Mouse (Mus musculus): ENCODE data around the gene Clcn1. TPM values are rescaled to one million over a fixed set of nuclear protein-coding genes. Genes with fewer than 3 reads are reported as not detected.

Clcn1 gene
- total and polyA plus RNA-seq, 2 experiments from 2014 or later: 0.95 to 2.0 TPM

GRCm38 (mm10) chr6:42349006-42349425 lies 62.5 kb downstream of the Clcn1 start:
- Histone ChIP-seq H3K4me2 (ENCODE audit: low read depth, low read length) (peak overlapping the region; percentile 84), H3K9me3 (ENCODE audit: low read length) (no peaks in the 10 kb centered on the region), H3K36me3 (ENCODE audit: insufficient read depth, low read length) (no peaks in the 10 kb centered on the region), H3K4me1 (ENCODE audit: insufficient read depth, low read length) (peaks cover 16% of the 10 kb centered on the region), H3K27ac (peak overlapping the region; percentile 89), H3K9ac (replicated peaks; ENCODE audit: low read length) (peak overlapping the region; percentile 69), H3K4me3 (ENCODE audit: low read length) (peak overlapping the region; percentile 62), H3K27me3 (ENCODE audit: insufficient read depth, low read length) (no peaks in the 10 kb centered on the region)
- ATAC-seq (peak; percentile 30), DNase-seq (ENCODE audit: low spot score) (peak; percentile 65)
- WGBS: under 1% methylated on average over 11 of the region's 11 CpGs
- TF ChIP-seq CTCF (IDR thresholded peaks at IDR 0.05; ENCODE audit: low read depth): peak; percentile 60

- TF ChIP-seq CTCF (IDR thresholded peaks at IDR 0.05; ENCODE audit: low read depth): peak; percentile 56
- peak within 1 kb of the TSS; percentile 89 for H3K27ac ChIP-seq
- H3K4me2 ChIP-seq (ENCODE audit: low read depth, low read length): peak within 1 kb of the TSS; percentile 84
- H3K4me1 ChIP-seq (ENCODE audit: insufficient read depth, low read length): peaks cover 16% of the 10 kb centered on the region
- WGBS: under 1% methylated on average over 23 of the region's 36 CpGs
- H3K9ac ChIP-seq (replicated peaks; ENCODE audit: low read length): peak within 1 kb of the TSS; percentile 69
- peak within 1 kb of the TSS; percentile 62 for H3K4me3 ChIP-seq (ENCODE audit: low read length)
- H3K9me3 ChIP-seq (ENCODE audit: low read length): no peaks in the 10 kb centered on the region
- peak; percentile 95 for ATAC-seq
- peak; percentile 89 for DNase-seq (ENCODE audit: low spot score)
- H3K27me3 ChIP-seq (ENCODE audit: insufficient read depth, low read length): no peaks in the 10 kb centered on the region
- H3K36me3 ChIP-seq (ENCODE audit: insufficient read depth, low read length): peaks cover 2% of the 10 kb centered on the region; the same call in 1 of the 2 replicates
These were observed 63.0 kb downstream of the Clcn1 start, which contains the start of gene Zyx for GRCm38 (mm10) chr6:42349426-42350020. TSS of gene Zyx (plus strand) at chr6:42349630.

GRCm38 (mm10) chr6:42350021-42350967 lies 63.8 kb downstream of the Clcn1 start:
- Histone ChIP-seq H3K27ac (peak overlapping the region; percentile 89), H3K36me3 (ENCODE audit: insufficient read depth, low read length) (peaks cover 3% of the 10 kb centered on the region; the same call in 1 of the 2 replicates), H3K9me3 (ENCODE audit: low read length) (no peaks in the 10 kb centered on the region), H3K9ac (replicated peaks; ENCODE audit: low read length) (peak overlapping the region; percentile 69), H3K4me3 (ENCODE audit: low read length) (peak overlapping the region; percentile 62), H3K4me1 (ENCODE audit: insufficient read depth, low read length) (peaks cover 16% of the 10 kb centered on the region), H3K4me2 (ENCODE audit: low read depth, low read length) (peak overlapping the region; percentile 84), H3K27me3 (ENCODE audit: insufficient read depth, low read length) (no peaks in the 10 kb centered on the region)
- peak; percentile 39 for ATAC-seq
- TF ChIP-seq CTCF (IDR thresholded peaks at IDR 0.05; ENCODE audit: low read depth): no peak
- under 1% methylated on average over 54 of the region's 72 CpGs for WGBS
- DNase-seq (ENCODE audit: low spot score): peak; percentile 64

DNA sequence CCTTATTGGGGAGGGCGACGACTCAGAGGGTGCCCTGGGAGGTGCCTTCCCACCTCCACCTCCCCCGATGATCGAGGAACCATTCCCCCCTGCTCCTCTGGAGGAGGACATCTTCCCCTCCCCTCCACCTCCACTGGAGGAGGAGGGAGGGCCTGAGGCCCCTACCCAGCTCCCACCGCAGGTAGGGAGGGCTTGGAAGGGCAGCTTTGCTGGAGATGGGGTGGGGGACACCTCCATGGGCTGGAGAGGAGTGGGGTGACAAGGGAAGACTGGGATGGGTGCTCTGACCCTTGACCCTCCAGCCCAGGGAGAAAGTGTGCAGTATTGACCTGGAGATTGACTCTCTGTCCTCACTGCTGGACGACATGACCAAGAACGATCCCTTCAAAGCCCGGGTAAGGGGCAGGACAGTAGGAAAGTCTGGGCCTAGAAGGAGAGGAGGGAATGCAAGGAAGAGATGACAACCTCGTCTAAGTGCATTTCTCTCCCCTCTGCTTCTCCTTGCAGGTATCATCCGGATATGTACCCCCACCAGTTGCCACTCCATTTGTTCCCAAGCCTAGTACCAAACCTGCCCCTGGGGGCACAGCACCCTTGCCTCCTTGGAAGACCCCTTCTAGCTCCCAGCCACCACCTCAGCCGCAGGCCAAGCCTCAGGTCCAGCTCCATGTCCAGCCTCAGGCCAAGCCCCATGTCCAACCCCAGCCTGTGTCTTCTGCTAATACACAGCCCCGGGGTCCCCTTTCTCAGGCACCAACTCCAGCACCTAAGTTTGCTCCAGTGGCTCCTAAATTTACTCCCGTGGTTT lies 64.7 kb downstream of the Clcn1 start:
- Histone ChIP-seq H3K27ac (no peak overlapping the region), H3K9ac (replicated peaks; ENCODE audit: low read length) (peak overlapping the region; percentile 69), H3K9me3 (ENCODE audit: low read length) (no peaks in the 10 kb centered on the region), H3K4me2 (ENCODE audit: low read depth, low read length) (peak overlapping the region; percentile 84), H3K4me1 (ENCODE audit: insufficient read depth, low read length) (peaks cover 16% of the 10 kb centered on the region), H3K36me3 (ENCODE audit: insufficient read depth, low read length) (peaks cover 5% of the 10 kb centered on the region; the same call in 1 of the 2 replicates), H3K4me3 (ENCODE audit: low read length) (peak overlapping the region; percentile 62), H3K27me3 (ENCODE audit: insufficient read depth, low read length) (no peaks in the 10 kb centered on the region)
- no peak for DNase-seq (ENCODE audit: low spot score)
- no peak for ATAC-seq
- WGBS: 48% methylated on average over 13 of the region's 13 CpGs
- TF ChIP-seq CTCF (IDR thresholded peaks at IDR 0.05; ENCODE audit: low read depth): no peak

DNA sequence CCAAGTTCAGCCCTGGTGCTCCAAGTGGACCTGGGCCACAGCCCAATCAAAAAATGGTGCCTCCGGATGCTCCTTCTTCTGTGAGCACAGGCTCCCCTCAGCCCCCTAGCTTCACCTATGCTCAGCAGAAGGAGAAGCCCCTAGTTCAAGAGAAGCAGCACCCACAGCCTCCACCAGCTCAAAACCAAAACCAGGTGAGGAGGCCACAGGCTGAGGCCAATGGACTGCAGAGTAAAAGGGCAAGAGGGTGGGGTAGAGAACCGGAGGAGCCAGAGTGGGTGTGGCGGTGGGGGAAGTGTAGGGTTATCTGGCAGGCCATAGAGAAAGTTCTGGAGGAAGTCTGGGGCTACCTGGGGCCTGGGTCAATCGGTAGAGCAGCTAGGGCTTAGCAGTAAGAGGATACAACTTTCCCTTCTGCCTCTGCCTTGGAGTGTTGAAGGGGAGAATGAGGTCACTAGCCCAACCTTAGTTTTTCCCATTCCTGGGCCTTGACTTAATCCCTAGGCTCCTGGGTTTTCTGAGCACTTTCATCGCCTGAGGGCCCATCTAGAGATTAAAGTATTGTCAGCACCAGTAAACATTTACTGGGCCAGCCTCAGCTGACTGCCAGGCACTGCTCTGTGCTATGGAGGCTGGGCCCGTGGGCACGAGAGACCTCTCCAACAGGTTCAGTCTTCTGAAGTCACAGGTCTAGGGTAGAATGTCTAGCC lies 65.4 kb downstream of the Clcn1 start:
- Histone ChIP-seq H3K9me3 (ENCODE audit: low read length) (no peaks in the 10 kb centered on the region), H3K27me3 (ENCODE audit: insufficient read depth, low read length) (no peaks in the 10 kb centered on the region), H3K4me1 (ENCODE audit: insufficient read depth, low read length) (peaks cover 16% of the 10 kb centered on the region), H3K36me3 (ENCODE audit: insufficient read depth, low read length) (peaks cover 8% of the 10 kb centered on the region; the same call in 1 of the 2 replicates), H3K9ac (replicated peaks; ENCODE audit: low read length) (no peak overlapping the region), H3K4me3 (ENCODE audit: low read length) (no peak overlapping the region), H3K4me2 (ENCODE audit: low read depth, low read length) (peak overlapping the region; percentile 11; the same call in 1 of the 2 replicates), H3K27ac (no peak overlapping the region)
- 90% methylated on average over 7 of the region's 7 CpGs for WGBS
- ATAC-seq (no peak), DNase-seq (ENCODE audit: low spot score) (no peak)
- TF ChIP-seq CTCF (IDR thresholded peaks at IDR 0.05; ENCODE audit: low read depth): no peak
